Mouse (Mus musculus) frontal cortex, postnatal 25 days (tissue): ENCODE measurements around the gene Fdxr.

Source experiments
- DNase-seq, 2 experiments: peaks; one replicate each; pipeline ENCODE4 v3.0.0; 2022; ENCODE audit warnings: low spot score in 2 of 2

Fdxr gene

GRCm38 (mm10) chr11:115241402-115241801, 35.4 kb downstream of the Fdxr start:
- no peak for DNase-seq

DNA sequence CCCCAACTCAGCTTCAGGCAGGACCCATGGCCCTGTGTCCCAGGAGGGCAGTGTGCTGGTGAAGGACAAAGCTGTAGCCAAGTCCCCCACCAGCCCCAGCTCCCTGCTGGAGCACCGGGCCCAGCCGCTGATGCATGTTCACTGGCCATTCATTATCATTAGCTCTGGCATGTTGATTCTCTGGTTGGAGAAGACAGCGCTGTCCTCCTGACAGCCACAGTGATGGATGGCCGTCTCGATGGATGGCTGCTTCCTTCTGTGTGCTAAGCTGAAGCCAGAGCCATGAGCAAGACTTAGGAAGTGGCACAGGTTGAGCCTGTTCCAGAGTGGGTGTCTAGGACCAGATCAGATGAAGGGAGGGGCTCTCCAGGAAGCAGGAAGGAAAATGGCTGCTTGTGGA, 40.3 kb downstream of the Fdxr start:
- no peak for DNase-seq

DNA sequence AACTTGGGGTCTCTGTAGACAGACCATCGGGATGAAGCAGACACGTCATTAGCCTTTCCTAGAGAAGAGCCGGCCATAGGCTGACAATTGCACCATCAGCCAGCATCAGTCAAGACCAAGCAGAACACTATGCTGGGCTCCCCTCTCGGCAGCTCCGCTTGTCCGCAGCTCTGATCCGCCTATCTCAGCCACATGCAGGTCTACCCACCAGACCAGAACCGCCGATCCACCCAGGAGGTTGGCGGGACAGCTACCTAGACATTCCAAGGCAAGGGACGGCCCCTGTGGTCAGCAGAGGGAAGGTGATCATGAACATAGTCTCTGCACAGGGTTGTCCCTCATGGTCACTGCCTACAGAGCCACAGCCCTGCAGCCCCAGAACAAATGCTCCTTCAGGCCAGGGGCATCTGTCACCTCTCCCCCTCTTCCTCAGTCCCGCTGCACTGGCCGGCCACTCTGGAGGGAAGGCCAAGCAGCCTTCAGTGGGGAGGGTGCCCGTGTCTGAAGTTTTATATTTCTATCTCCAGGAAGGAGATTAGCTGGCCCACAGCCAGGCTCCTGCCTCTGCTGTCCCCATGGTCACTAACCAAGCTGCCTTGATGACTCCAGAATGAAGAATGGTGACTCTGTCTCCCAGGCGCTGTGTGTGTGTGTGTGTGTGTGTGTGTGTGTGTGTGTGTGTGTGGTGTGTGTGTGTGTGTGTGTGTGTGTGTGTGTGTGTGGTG, 42.4 kb downstream of the Fdxr start:
- DNase-seq, result no peak

GRCm38 (mm10) chr11:115233526-115234290, 43.1 kb downstream of the Fdxr start:
- DNase-seq, result no peak

DNA sequence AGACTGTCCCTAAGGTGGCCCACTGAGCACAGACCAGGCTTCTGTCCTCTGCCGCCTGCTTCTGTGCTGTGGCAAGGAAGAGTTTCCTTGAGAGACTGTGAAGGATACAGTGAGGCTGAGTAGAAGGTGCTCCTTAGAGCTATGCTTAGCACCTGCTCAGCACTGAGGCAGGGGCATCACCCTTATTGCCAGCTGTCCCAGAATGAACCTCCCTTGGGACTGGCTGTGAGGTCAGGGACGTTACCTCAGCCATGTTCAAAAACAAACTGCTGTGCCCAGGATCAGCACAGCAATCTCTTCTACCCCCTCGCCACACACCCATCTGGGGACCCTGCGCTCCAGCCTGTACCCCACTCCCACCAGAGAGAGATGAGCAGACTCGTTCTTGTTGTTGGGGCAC, 44.0 kb downstream of the Fdxr start:
- no peak for DNase-seq

- no peak for DNase-seq
Observed at GRCm38 (mm10) chr11:115231924-115232323, 44.9 kb downstream of the Fdxr start.

GRCm38 (mm10) chr11:115231168-115231915, 45.5 kb downstream of the Fdxr start:
- no peak for DNase-seq

DNA sequence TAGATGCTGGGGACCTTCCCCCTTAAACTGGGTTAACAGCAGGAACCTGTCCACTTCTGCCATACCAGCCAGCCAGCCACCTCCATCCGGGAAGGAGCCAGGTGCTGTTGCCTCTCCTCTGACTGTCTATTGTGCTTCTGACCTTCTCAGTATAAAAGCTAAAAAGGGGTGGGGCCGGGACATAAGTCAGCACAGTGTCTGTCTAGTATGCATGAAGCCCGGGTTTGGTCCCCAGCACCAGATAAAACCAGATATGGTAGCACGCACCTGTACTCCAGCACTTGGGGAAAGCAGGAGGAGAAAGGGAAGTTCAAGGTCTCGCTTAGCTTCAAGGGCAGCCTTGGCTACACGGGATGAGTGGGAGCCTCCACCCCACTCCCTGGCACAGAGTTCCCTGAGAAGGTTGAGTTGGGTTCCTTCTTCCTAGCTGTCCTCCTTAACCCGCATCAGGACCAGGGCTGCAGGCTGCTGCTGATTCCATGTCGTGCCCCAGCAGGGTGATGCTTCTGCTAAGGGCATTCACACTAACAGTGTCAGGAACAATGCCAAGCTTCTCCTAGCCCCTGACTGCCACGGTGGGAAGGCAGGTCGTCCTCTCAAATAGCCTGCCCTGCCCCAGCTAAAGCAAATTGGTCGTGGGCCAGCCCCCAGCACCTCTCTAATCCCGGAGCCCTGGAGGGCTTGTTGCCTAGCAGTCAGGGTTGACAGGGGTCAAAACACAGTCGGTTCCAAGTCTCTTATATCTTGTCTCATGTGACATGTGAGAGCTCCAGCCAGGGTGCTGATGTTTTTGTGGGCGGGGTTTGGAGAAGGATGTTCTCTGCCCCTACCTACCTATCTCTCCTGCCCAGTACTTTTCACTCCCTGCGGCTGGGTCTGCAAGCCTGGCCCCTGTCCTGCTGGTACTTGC, 47.6 kb downstream of the Fdxr start:
- no peak for DNase-seq

GRCm38 (mm10) chr11:115228430-115228829, 48.4 kb downstream of the Fdxr start:
- DNase-seq, result no peak

- no peak for DNase-seq
Observed at GRCm38 (mm10) chr11:115227640-115228039, 49.2 kb downstream of the Fdxr start.

DNA sequence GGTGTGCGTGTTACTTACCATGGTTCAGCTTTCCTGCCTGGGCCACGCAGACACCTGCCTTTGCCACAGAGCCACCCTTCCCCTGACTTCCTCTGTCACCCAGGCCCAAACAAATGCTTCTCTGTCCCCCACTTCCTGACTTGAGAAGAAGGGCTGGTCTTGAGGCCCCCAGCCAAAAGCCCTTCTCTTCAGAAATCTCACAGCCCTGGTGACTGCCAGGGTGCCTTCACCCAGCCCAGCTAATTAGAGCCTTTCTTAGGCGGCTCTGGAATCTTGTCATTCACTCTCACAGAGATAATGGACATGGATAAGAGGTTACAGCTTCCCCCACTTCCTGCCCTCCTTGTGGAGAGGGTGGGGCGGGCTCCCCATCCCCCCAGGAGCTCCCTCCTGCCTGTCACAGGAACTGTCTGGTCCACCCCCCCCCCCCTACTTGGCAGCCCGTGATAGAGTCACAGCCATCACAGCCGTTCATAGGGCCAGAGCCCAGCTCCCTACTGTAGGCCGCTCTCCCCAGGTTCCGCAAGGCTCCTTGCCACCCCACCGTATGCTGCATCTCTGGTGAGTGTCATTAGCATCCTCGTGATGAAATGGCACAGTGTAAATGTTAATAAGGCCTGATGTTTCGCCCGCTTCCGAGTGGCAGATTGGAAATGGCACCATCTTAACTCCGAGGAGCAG, 49.9 kb downstream of the Fdxr start:
- DNase-seq, result no peak

DNA sequence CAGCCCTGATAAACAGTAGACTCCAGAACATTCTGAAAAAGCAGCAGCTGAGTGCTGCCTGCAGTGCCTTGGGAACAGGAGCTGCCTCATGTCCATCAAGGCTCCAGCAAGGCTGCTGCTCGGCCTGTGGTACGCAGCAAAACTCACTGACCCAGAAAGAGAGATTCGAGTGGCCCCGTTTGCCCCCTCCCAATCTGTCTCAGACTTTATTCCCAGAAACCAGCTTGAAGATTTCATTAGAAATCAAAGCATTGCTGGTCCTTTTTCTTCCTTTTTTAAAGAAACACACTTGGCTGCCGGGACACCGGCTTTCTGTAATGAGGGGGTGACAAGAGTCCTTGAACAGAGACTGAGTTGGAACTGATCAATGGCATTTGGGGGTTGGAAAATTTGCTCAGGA, 51.5 kb downstream of the Fdxr start:
- no peak for DNase-seq

- DNase-seq, result peak; percentile 42 to 44
Observed at GRCm38 (mm10) chr11:115224889-115225288, 52.0 kb downstream of the Fdxr start.

DNA sequence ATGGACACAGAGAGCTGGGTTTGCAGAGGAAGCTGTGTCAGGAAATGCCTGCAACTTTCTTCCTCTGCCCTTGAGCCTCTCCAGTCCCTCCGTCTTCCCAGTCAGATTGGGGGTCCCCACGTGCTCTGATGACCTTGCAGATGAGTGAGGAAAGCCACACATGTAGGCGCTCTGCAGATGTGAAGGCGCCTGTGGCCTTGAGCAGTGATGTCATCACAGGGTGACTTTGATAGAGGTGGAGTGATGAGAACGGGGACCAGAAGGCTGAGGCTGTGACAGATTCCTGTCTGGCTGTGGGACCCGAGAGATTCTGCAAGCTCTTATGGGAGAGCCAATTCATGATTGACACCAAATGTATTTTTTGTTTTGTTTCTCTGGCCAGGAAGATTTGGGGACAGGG, 53.0 kb downstream of the Fdxr start:
- no peak for DNase-seq

DNA sequence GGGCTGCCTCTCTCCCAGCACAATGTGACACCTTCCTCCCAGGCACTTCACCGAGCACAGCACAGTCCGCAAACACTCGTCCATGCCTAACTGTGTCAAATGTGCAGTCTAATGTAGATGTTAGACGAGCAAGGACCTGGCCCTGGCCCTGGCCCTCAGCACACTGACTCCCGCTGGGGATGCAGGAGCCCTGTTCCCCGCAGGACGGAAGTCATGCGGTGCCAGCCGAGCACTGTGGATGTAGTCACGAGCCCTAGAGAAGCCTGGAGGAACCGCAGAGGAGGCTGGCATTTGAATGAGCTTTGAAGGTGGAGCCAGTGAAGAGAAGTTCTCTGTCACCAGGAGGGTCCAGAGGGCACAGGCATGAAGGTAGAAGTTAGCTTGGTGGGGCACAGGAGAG, 53.4 kb downstream of the Fdxr start:
- no peak for DNase-seq

DNA sequence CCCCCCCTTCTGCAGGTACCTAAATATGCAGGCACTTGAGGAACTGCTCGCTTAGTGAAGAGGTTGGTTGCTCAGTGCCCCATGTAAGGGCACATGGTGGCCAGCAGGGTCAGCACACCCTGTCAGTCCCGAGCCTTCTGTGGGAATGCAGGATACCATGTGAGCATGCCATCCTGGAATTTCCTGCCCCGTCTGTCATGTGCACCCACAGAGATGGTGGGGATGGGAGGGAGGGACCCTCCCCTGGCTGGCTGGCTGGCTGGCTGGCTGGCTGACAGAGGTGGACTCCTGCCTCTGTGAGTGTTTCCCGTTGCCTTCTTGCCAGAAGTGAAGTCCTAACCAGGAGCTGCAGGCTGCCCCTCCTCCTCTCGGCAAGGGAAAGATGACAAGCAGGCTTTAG, 54.3 kb downstream of the Fdxr start:
- no peak for DNase-seq

DNA sequence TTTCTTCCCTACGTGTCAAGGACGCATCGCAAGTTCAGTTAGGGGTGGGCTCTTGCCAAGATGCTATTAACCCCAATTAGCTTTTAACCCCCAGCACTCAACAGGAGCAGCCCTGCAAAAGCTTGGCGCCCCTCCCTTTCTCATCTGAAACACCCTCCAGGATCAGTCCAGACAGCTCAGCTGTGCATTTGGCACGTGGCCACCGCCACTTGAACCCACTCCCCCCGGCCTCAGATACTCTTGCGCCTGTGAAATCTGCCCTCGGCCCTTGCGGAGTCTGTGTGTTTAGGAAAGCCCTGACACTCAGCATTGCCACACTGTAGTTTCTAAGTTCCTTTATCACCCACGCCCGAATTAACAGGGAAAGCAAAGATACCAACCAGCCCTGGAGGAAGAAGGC, 54.8 kb downstream of the Fdxr start:
- no peak for DNase-seq

DNA sequence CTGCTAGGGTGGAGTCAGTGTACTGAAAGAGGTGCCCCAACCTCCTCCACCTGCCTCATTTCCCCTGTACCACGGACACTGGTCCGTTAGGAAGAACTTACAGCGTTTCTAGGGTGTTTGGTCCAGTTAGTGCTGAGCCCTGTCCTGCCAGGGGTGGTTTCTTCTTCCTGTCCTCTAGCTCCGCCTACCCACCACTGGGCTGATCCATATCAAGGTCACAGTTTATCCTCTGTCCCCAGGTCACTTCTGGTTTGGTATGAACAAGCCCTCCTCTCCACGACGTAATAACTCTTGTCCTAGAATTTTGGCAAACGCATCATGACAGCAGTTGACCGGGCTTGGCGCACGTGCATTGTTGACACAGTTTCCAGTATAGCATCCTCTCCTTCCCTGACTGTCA, 57.2 kb downstream of the Fdxr start:
- no peak for DNase-seq

DNA sequence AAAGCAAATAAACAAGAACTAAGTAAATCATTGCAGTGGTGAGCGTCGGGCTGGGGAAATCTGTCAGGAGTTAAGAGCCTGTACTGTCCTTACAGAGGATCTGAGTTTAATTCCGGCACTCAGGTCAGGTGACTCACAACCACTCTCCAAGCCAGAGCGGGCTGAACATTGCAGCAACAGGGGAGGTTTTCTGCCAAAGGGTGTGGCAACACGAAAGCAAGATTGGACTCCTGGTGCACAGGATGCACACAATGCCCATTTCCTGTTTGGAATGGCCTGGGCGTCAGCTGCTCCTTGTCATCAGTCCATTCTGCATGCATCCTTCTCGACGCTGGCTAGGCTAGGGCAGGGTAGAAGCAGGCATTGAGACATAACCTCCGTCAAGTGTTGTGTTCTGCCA, 57.6 kb downstream of the Fdxr start:
- DNase-seq, result no peak
